ENCODE assay signal across 8 mouse cellular contexts in the genomic region with DNA sequence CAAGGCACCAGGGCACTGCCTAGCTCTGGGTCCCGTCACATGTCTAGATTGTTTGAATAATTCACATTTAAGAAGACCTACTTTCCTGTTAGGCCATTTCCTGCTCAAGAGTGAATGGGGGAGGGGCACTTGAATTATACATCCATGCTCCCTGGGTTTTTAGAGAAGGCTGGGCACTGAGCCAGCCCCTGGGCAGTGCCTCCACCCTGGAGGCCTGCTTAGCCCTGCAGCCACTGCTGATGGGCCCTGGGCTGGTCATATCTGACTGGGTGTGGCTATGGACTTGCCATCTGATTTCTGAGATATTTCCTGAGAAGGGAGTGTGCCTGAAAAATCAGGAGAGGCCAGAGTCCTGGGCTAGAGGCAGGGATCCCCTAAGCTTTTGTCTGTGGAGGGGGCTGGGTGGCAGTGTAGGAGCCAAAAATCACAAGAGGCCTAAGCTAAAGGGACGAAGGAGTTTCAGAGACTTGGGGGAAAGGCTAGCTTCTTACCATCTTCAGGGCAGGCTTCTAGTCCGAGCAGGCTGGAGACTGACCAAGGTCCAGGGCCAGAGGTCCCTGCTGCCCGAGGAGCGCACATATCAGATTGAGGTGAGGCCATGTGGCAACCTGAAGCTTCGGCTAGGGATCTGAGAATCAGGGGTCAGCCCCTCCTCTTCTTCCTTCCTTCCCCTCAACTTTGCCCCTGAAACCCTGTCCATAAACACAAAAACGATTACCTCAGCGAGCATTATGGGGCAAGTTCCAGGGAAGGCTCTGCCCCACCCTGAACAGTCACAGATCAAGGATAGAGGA. TPM values are rescaled to one million over a fixed set of nuclear protein-coding genes. Genes with fewer than 3 reads are reported as not detected.
DNase-seq lines count a peak whose midpoint lies in the region; ATAC-seq and TF ChIP-seq lines count a peak whose summit lies in the region.

No protein-coding gene starts in this region.

- no peak for DNase-seq in neural tube, embryonic 10.5 days (ENCODE audit: extremely low spot score, low spot score)
- DNase-seq in heart, embryonic 10.5 days (ENCODE audit: low spot score) = peak; percentile 85
- peak; percentile 91 for DNase-seq in kidney, adult 9 months
- DNase-seq in lung, postnatal 0 days (ENCODE audit: low spot score) = peak; percentile 99
- no peak for DNase-seq in spleen, adult 2 months (ENCODE audit: low read depth in 1 of 2, low spot score in 2 of 2)
- no peak for DNase-seq in thymus, postnatal 4 days

- H3K27me3 ChIP-seq in neural tube, embryonic 13.5 days = no peaks in the 10 kb centered on the region
- no peaks in the 10 kb centered on the region for H3K27me3 ChIP-seq in heart, embryonic 10.5 days (ENCODE audit: insufficient read depth, poor library complexity, severe bottlenecking)
- no peaks in the 10 kb centered on the region for H3K27me3 ChIP-seq in lung, postnatal 0 days (replicated peaks; ENCODE audit: insufficient read depth, low read length)
- no peaks in the 10 kb centered on the region for H3K27me3 ChIP-seq in spleen, adult 2 months (ENCODE audit: control insufficient read depth, insufficient read depth, low read length)

- H3K27ac ChIP-seq in neural tube, embryonic 13.5 days (replicated peaks) = peak overlapping the region; percentile 67
- peak overlapping the region; percentile 91 for H3K27ac ChIP-seq in brown adipose tissue, adult 24 weeks (replicated peaks; ENCODE audit: low read depth, low read length)
- H3K27ac ChIP-seq in heart, embryonic 10.5 days = peak overlapping the region; percentile 78
- H3K27ac ChIP-seq in lung, postnatal 0 days (ENCODE audit: low read length) = peak overlapping the region; percentile 94
- H3K27ac ChIP-seq in spleen, adult 2 months (ENCODE audit: insufficient read depth, low read length) = peak overlapping the region; percentile 63

- no peaks in the 10 kb centered on the region for H3K36me3 ChIP-seq in neural tube, embryonic 13.5 days
- H3K36me3 ChIP-seq in heart, embryonic 10.5 days = no peaks in the 10 kb centered on the region
- H3K36me3 ChIP-seq in lung, postnatal 0 days (ENCODE audit: insufficient read depth, low read length) = no peaks in the 10 kb centered on the region
- H3K36me3 ChIP-seq in spleen, adult 2 months (ENCODE audit: control insufficient read depth, insufficient read depth, low read length) = no peaks in the 10 kb centered on the region

- TF ChIP-seq CTCF in lung, postnatal 0 days (IDR thresholded peaks at IDR 0.05) = no peak
- no peak for TF ChIP-seq CTCF in spleen, adult 2 months (IDR thresholded peaks at IDR 0.05; ENCODE audit: extremely low read depth, insufficient read depth, insufficient read length, insufficient replicate concordance)

- H3K9ac ChIP-seq in neural tube, embryonic 13.5 days = peak overlapping the region; percentile 49; the same call in 1 of the 2 replicates
- no peak overlapping the region; the same call in 1 of the 2 replicates for H3K9ac ChIP-seq in lung, postnatal 0 days (replicated peaks; ENCODE audit: low read depth)

- no peak for TF ChIP-seq POLR2A in spleen, adult 2 months (IDR thresholded peaks at IDR 0.05; ENCODE audit: low read depth, low read length)

- H3K4me1 ChIP-seq in neural tube, embryonic 13.5 days (replicated peaks) = peaks cover 44% of the 10 kb centered on the region
- peaks cover 51% of the 10 kb centered on the region for H3K4me1 ChIP-seq in brown adipose tissue, adult 24 weeks (ENCODE audit: control insufficient read depth, insufficient read depth, insufficient read length, low read length)
- H3K4me1 ChIP-seq in heart, embryonic 10.5 days = peaks cover 45% of the 10 kb centered on the region
- H3K4me1 ChIP-seq in lung, postnatal 0 days (ENCODE audit: insufficient read depth, low read depth, low read length) = peaks cover 38% of the 10 kb centered on the region
- peaks cover 23% of the 10 kb centered on the region for H3K4me1 ChIP-seq in spleen, adult 2 months (ENCODE audit: control insufficient read depth, insufficient read depth, insufficient read length)

- 72% methylated on average over 8 of the region's 8 CpGs for WGBS in neural tube, embryonic 13.5 days
- 58% methylated on average over 8 of the region's 8 CpGs for WGBS in heart, embryonic 10.5 days
- WGBS in lung, postnatal 0 days = 25% methylated on average over 8 of the region's 8 CpGs
- 61% methylated on average over 8 of the region's 8 CpGs for WGBS in spleen, adult 2 months

- no peaks in the 10 kb centered on the region for H3K9me3 ChIP-seq in neural tube, embryonic 13.5 days
- H3K9me3 ChIP-seq in heart, embryonic 10.5 days = no peaks in the 10 kb centered on the region
- H3K9me3 ChIP-seq in lung, postnatal 0 days (ENCODE audit: low read length) = no peaks in the 10 kb centered on the region

- TF ChIP-seq EP300 in lung, postnatal 0 days (IDR thresholded peaks at IDR 0.05) = peak; percentile 88

- no peak for ATAC-seq in neural tube, embryonic 13.5 days (ENCODE audit: low read depth)
- peak; percentile 90 for ATAC-seq in lung, postnatal 0 days

- H3K4me2 ChIP-seq in neural tube, embryonic 13.5 days = no peak overlapping the region
- H3K4me2 ChIP-seq in lung, postnatal 0 days (replicated peaks; ENCODE audit: low read depth, low read length) = peak overlapping the region; percentile 22; the same call in 1 of the 2 replicates

- no peak overlapping the region for H3K4me3 ChIP-seq in neural tube, embryonic 13.5 days
- H3K4me3 ChIP-seq in brown adipose tissue, adult 24 weeks (ENCODE audit: insufficient read depth, low read depth, low read length) = no peak overlapping the region
- no peak overlapping the region for H3K4me3 ChIP-seq in heart, embryonic 10.5 days
- no peak overlapping the region for H3K4me3 ChIP-seq in lung, postnatal 0 days (ENCODE audit: low read depth, low read length)
- no peak overlapping the region for H3K4me3 ChIP-seq in spleen, adult 2 months (ENCODE audit: extremely low read depth, insufficient read depth, insufficient read length)

RNA-seq across cellular contexts. Expression of a gene that starts 2.7 kb away (rescaled TPM):
- polyA plus RNA-seq in neural tube, embryonic 13.5 days (2015; fragmentation: Nextera tagmentation; extraction: Ambion mirVana) = 1,009 and 1,019 TPM in 2 replicates
- polyA plus RNA-seq in brown adipose tissue, adult 24 weeks (2012; ENCODE audit: insufficient read depth, insufficient read length, missing spikeins) = 193 and 220 TPM in 2 replicates
- 416 and 440 TPM in 2 replicates for polyA plus RNA-seq in heart, embryonic 10.5 days (2016; fragmentation: Nextera tagmentation; extraction: Ambion mirVana)
- 445 and 452 TPM in 2 replicates for polyA plus RNA-seq in lung, postnatal 0 days (2015; fragmentation: Nextera tagmentation; extraction: Ambion mirVana)
- 325 and 341 TPM in 2 replicates for polyA plus RNA-seq in spleen, adult 2 months (2012; rRNA removed)

RNA-seq across cellular contexts. Expression of a gene that starts 19.5 kb away (rescaled TPM):
- not detected in 2 replicates for polyA plus RNA-seq in neural tube, embryonic 13.5 days (2015; fragmentation: Nextera tagmentation; extraction: Ambion mirVana)
- polyA plus RNA-seq in brown adipose tissue, adult 24 weeks (2012; ENCODE audit: insufficient read depth, insufficient read length, missing spikeins) = 1.1 and 3.7 TPM in 2 replicates
- not detected in 2 replicates for polyA plus RNA-seq in heart, embryonic 10.5 days (2016; fragmentation: Nextera tagmentation; extraction: Ambion mirVana)
- polyA plus RNA-seq in lung, postnatal 0 days (2015; fragmentation: Nextera tagmentation; extraction: Ambion mirVana) = 1.6 and 2.1 TPM in 2 replicates
- 0.26 and 0.28 TPM in 2 replicates for polyA plus RNA-seq in spleen, adult 2 months (2012; rRNA removed)

Comparison
In these comparisons a context has a peak if more than half of its experiments do, and no peak if none do; other contexts are left out.
1. DNase-seq: peak in heart, embryonic 10.5 days (single experiment), kidney, adult 9 months (single experiment) and lung, postnatal 0 days (single experiment); none in neural tube, embryonic 10.5 days (single experiment), spleen, adult 2 months (0 of 2) and thymus, postnatal 4 days (single experiment).
2. Peak in every context shown above with its lines, with median percentiles within 50 percentile points of each other: H3K27ac ChIP-seq.